Mouse (Mus musculus): ENCODE results near the gene Narfl. TPM values are rescaled to one million over a fixed set of nuclear protein-coding genes. Genes with fewer than 3 reads are reported as not detected.
A peak's percentile ranks its signal among the peaks of the same experiment; 100 is the strongest.

Gene Narfl
- polyA plus RNA-seq, 1 experiment from 2014 or later: 25.7 TPM

- H3K27me3 ChIP-seq: peaks cover 68% of the 10 kb centered on the region
- peaks cover 12% of the 10 kb centered on the region for H3K4me1 ChIP-seq
- H3K4me2 ChIP-seq (replicated peaks): peak within 1 kb of the TSS; percentile 97
- no peak within 1 kb of the TSS for H3K27ac ChIP-seq
- H3K9ac ChIP-seq: peak within 1 kb of the TSS; percentile 70
- under 1% methylated on average over 75 of the region's 100 CpGs for WGBS
- H3K36me3 ChIP-seq: no peaks in the 10 kb centered on the region
- peak; percentile 84 for ATAC-seq (ENCODE audit: low FRiP score, low read depth)
- peak within 1 kb of the TSS; percentile 66 for H3K4me3 ChIP-seq
- H3K9me3 ChIP-seq: no peaks in the 10 kb centered on the region
Observed at GRCm38 (mm10) chr17:25808789-25809605, 35.4 kb downstream of the Narfl start, which contains the start of gene Fbxl16. TSS of gene Fbxl16 (plus strand) at chr17:25809085.

- Histone ChIP-seq H3K9ac (peak overlapping the region; percentile 70), H3K27me3 (peaks cover 76% of the 10 kb centered on the region), H3K4me3 (peak overlapping the region; percentile 66), H3K4me1 (peaks cover 12% of the 10 kb centered on the region), H3K27ac (no peak overlapping the region), H3K9me3 (no peaks in the 10 kb centered on the region), H3K36me3 (no peaks in the 10 kb centered on the region), H3K4me2 (replicated peaks) (peak overlapping the region; percentile 97)
- 11% methylated on average over 25 of the region's 25 CpGs for WGBS
- ATAC-seq (ENCODE audit: low FRiP score, low read depth): peak; percentile 29; the same call in 1 of the 2 replicates
Observed at GRCm38 (mm10) chr17:25809606-25810340, 36.2 kb downstream of the Narfl start.

DNA sequence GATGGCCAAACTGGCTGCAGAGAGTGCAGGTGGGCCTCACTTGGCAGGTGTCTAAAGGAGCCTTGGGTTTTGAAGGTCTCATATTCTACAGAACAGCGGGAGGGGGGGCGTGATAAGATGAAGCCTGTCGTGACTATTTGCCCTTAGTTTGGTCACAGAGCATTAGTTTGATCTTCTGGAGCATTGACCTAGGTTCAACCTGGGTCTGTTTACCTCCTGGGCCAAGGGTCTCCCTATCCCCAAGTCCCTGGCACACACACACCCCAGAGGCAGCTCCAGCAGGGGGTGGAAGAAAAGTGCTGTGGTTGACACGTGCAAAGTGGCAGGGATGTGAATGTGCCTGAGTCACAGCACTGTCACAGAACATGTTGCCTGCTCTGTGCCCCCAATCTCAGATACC, 37.3 kb downstream of the Narfl start:
- no peak overlapping the region for H3K27ac ChIP-seq
- no peak overlapping the region for H3K9ac ChIP-seq
- no peak for ATAC-seq (ENCODE audit: low FRiP score, low read depth)
- H3K4me1 ChIP-seq: peaks cover 12% of the 10 kb centered on the region
- H3K9me3 ChIP-seq: no peaks in the 10 kb centered on the region
- H3K27me3 ChIP-seq: peaks cover 82% of the 10 kb centered on the region
- no peak overlapping the region for H3K4me2 ChIP-seq (replicated peaks)
- WGBS: 64% methylated on average over 4 of the region's 4 CpGs
- H3K36me3 ChIP-seq: no peaks in the 10 kb centered on the region
- no peak overlapping the region for H3K4me3 ChIP-seq

- Histone ChIP-seq H3K4me1 (peaks cover 12% of the 10 kb centered on the region), H3K27ac (no peak overlapping the region), H3K9me3 (no peaks in the 10 kb centered on the region), H3K27me3 (peaks cover 86% of the 10 kb centered on the region), H3K36me3 (no peaks in the 10 kb centered on the region), H3K4me2 (replicated peaks) (0 out of 2 replicates have a peak overlapping the region, but pooled peaks have one; percentile 14), H3K9ac (no peak overlapping the region), H3K4me3 (no peak overlapping the region)
- 1% methylated on average over 20 of the region's 20 CpGs for WGBS
- ATAC-seq (ENCODE audit: low FRiP score, low read depth): no peak
Observed at GRCm38 (mm10) chr17:25813471-25813870, 39.9 kb downstream of the Narfl start.

DNA sequence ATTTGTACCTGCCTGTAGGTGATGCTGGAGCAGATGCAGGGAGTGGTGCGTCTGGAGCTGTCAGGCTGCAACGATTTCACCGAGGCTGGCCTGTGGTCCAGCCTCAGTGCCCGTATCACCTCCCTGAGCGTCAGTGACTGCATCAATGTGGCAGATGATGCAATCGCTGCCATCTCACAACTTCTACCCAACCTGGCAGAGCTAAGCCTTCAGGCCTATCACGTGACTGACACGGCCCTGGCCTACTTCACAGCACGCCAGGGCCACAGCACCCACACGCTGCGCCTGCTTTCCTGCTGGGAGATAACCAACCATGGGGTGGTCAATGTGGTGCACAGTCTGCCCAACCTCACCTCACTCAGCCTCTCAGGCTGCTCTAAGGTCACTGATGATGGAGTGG, 44.1 kb downstream of the Narfl start:
- no peak for ATAC-seq (ENCODE audit: low FRiP score, low read depth)
- Histone ChIP-seq H3K9ac (no peak overlapping the region), H3K4me1 (peaks cover 6% of the 10 kb centered on the region; the same call in 1 of the 2 replicates), H3K27ac (no peak overlapping the region), H3K9me3 (no peaks in the 10 kb centered on the region), H3K36me3 (no peaks in the 10 kb centered on the region), H3K4me3 (no peak overlapping the region), H3K4me2 (replicated peaks) (no peak overlapping the region), H3K27me3 (peaks cover 84% of the 10 kb centered on the region)
- 75% methylated on average over 11 of the region's 11 CpGs for WGBS

DNA sequence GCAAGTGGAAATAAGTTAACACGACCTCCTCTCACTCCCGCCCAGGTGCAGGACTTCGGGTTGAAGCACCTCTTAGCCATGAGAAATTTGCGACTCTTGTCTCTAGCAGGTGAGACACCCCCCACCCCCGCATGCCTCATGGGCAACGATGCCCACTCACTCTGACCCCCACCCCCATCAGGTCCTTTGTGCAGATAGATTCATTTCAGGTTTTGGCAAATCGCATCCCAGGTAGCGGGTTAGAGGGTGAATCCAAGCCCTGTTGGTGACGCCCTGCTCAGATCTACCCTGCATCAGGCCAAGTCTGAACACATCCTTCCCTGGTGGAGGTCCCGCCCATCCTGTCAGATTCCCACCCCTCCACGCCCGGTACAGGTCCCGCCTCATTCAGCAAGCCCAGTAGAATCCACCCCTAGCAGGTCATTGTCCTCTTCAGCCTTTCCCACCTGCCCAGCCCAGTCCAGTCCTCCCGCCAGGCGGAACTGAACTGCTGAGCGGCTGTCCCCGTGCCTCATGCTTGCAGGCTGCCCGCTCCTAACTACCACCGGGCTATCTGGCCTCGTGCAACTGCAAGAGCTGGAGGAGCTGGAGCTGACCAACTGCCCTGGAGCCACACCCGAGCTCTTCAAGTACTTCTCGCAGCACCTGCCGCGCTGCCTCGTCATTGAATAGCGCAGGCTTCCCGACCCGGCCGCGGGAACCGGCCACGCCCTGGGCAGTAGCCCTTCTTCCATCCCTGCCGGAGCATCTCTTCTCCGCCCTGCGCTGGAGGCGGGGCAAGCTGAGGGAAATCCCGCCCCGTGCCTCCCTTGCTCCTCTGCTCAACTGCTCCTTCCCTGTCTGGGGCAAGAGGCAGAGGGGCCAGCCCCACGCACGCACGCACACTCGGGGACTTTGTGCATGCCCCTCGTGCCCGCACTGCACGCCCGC, 45.5 kb downstream of the Narfl start:
- WGBS: 6% methylated on average over 45 of the region's 46 CpGs
- Histone ChIP-seq H3K9me3 (no peaks in the 10 kb centered on the region), H3K9ac (no peak overlapping the region; the same call in 1 of the 2 replicates), H3K4me1 (peaks cover 10% of the 10 kb centered on the region), H3K27ac (no peak overlapping the region), H3K4me2 (replicated peaks) (peak overlapping the region; percentile 37), H3K27me3 (peaks cover 76% of the 10 kb centered on the region), H3K4me3 (peak overlapping the region; percentile 8; the same call in 1 of the 2 replicates), H3K36me3 (no peaks in the 10 kb centered on the region)
- ATAC-seq (ENCODE audit: low FRiP score, low read depth): no peak

GRCm38 (mm10) chr17:25823452-25823851, 49.9 kb downstream of the Narfl start, which contains the start of gene Wdr24:
TSS of gene Wdr24 (plus strand) at chr17:25823627.
- Histone ChIP-seq H3K4me3 (peak within 1 kb of the TSS; percentile 67), H3K27ac (peak within 1 kb of the TSS; percentile 40; the same call in 1 of the 2 replicates), H3K27me3 (peaks cover 41% of the 10 kb centered on the region), H3K4me1 (peaks cover 38% of the 10 kb centered on the region), H3K9me3 (no peaks in the 10 kb centered on the region), H3K36me3 (peaks cover 24% of the 10 kb centered on the region), H3K4me2 (replicated peaks) (peak within 1 kb of the TSS; percentile 97), H3K9ac (peak within 1 kb of the TSS; percentile 77)
- whole genome bisulfite sequencing: under 1% methylated on average over 18 of the region's 18 CpGs
- ATAC-seq (ENCODE audit: low FRiP score, low read depth): peak; percentile 78

GRCm38 (mm10) chr17:25824362-25825142, 51.0 kb downstream of the Narfl start:
- 72% methylated on average over 17 of the region's 17 CpGs for WGBS
- Histone ChIP-seq H3K4me1 (peaks cover 41% of the 10 kb centered on the region), H3K9ac (peak overlapping the region; percentile 77)

DNA sequence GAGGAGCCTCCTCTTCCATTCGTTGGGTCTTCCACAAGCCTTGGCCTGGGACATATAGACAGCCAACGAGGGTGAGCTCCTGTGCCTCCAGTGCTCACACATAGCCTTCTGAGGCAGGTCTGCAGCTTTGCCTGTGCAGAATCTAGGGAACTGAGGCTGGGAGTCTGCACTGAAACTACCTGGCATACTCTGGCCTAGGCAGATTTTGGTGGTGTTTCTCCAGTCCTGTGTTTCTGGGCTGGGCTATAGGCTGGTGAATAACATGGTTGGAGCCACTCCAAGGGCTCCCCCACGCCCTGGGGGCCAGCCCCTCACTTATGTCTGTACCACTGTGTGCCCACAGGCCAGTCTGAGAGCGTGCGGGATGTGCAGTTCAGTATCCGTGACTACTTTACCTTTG, 51.7 kb downstream of the Narfl start:
- no peak overlapping the region for H3K4me3 ChIP-seq
- no peak overlapping the region for H3K27ac ChIP-seq
- H3K36me3 ChIP-seq: peaks cover 29% of the 10 kb centered on the region
- H3K9me3 ChIP-seq: no peaks in the 10 kb centered on the region
- H3K27me3 ChIP-seq: peaks cover 22% of the 10 kb centered on the region
- 88% methylated on average over 6 of the region's 6 CpGs for WGBS
- peak overlapping the region; percentile 97 for H3K4me2 ChIP-seq (replicated peaks)
- ATAC-seq (ENCODE audit: low FRiP score, low read depth): no peak
- peaks cover 48% of the 10 kb centered on the region for H3K4me1 ChIP-seq
- no peak overlapping the region for H3K9ac ChIP-seq

More at GRCm38 (mm10) chr17:25824362-25825142, 51.0 kb downstream of the Narfl start:
- no peak for ATAC-seq (ENCODE audit: low FRiP score, low read depth)
- Histone ChIP-seq H3K4me2 (replicated peaks) (peak overlapping the region; percentile 97), H3K4me3 (peak overlapping the region; percentile 67), H3K9me3 (no peaks in the 10 kb centered on the region), H3K27me3 (peaks cover 30% of the 10 kb centered on the region), H3K27ac (no peak overlapping the region), H3K36me3 (peaks cover 24% of the 10 kb centered on the region)

DNA sequence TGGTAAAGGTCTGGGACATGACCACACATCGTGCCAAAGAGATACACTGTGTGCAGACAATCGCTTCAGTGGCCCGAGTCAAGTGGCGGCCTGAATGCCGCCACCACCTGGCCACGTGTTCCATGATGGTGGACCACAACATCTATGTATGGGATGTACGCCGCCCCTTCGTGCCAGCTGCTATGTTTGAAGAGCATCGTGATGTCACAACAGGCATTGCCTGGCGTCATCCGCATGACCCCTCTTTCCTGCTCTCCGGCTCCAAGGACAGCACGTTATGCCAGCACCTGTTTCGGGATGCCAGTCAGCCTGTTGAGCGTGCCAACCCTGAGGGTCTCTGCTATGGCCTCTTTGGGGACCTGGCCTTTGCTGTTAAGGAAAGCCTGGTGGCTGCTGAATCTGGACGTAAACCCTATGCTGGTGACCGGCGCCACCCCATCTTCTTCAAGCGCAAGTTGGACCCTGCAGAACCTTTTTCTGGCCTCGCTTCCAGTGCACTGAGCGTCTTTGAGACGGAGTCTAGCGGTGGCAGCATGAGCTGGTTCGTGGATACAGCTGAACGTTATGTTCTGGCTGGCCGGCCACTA, 52.5 kb downstream of the Narfl start:
- Histone ChIP-seq H3K27ac (no peak overlapping the region), H3K27me3 (peaks cover 15% of the 10 kb centered on the region), H3K4me3 (no peak overlapping the region), H3K36me3 (peaks cover 37% of the 10 kb centered on the region), H3K4me2 (replicated peaks) (no peak overlapping the region), H3K9me3 (no peaks in the 10 kb centered on the region), H3K4me1 (peaks cover 56% of the 10 kb centered on the region), H3K9ac (no peak overlapping the region)
- no peak for ATAC-seq (ENCODE audit: low FRiP score, low read depth)
- WGBS: 96% methylated on average over 27 of the region's 27 CpGs
